Mouse (Mus musculus): Measurements from ENCODE around the gene Rexo2. TPM values are rescaled to one million over a fixed set of nuclear protein-coding genes. Genes with fewer than 3 reads are reported as not detected.
A peak's percentile ranks its signal among the peaks of the same experiment; 100 is the strongest.

The Rexo2 gene
- polyA plus RNA-seq, 1 experiment: 177 TPM

DNA sequence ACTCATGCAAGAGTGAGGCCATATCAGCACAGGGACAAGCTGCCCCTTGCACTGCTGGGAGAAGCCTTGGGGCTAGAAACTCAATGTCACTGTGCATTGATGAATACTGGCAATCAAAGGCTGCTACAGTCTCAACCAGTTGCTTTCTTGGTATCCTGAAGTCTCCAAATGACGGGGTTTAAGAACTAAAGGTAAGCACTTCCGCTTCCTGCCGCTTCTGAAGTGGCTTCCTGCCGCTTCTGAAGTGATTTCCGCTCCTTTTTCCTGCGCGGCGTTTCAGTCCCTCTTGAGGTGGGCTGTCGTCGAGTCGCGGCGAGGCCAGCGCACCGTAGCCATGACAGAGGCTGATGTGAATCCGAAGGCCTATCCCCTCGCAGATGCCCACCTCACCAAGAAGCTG, 30.4 kb downstream of the Rexo2 start:
- H3K4me1 ChIP-seq (ENCODE audit: control insufficient read depth, insufficient read depth, insufficient read length, low read length): no peaks in the 10 kb centered on the region
- no peak overlapping the region for H3K27ac ChIP-seq (replicated peaks; ENCODE audit: low read depth, low read length)
- no peak overlapping the region for H3K4me3 ChIP-seq (ENCODE audit: insufficient read depth, low read depth, low read length)

DNA sequence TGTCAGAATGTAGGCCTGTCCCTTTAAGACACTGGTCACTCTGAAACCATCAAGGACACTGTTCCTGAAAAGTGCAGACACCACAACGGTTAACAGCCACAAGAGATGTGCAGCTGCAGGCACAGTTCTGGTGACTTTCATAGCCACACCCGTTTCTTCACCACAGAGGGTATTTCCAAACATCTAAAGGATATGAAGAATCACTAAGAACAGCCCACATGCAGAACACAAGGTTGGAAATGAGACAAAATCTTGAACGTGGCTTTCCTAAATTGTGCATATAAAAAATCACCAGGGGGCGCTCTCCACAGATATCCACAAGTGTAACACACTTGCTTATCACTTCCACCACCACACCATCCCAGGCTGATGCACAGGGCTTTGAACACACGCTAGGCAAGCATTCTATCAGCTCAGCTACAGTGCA, 32.6 kb downstream of the Rexo2 start:
- no peak overlapping the region for H3K27ac ChIP-seq (replicated peaks; ENCODE audit: low read depth, low read length)
- no peaks in the 10 kb centered on the region for H3K4me1 ChIP-seq (ENCODE audit: control insufficient read depth, insufficient read depth, insufficient read length, low read length)
- H3K4me3 ChIP-seq (ENCODE audit: insufficient read depth, low read depth, low read length): no peak overlapping the region

DNA sequence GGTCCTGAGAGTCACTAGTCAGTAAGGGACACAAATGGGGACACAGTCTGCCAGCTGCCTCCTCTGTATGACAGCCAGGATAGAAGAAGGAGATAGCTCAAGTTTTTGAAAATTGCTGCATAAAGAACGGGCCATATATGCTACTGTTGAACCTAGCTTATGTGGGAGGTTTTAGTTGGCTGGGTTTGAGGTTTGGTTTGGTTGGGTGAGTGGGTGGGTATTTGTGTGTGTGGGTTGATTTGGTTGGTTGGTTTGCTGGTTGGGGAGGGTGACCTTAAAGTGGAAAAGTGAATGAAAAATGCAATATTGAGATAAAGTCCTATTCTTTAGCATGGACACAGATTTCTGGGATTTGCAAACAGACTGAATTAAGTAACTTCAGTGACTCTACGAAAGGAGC, 35.6 kb downstream of the Rexo2 start:
- H3K4me1 ChIP-seq (ENCODE audit: control insufficient read depth, insufficient read depth, insufficient read length, low read length): no peaks in the 10 kb centered on the region
- no peak overlapping the region for H3K4me3 ChIP-seq (ENCODE audit: insufficient read depth, low read depth, low read length)
- no peak overlapping the region for H3K27ac ChIP-seq (replicated peaks; ENCODE audit: low read depth, low read length)

DNA sequence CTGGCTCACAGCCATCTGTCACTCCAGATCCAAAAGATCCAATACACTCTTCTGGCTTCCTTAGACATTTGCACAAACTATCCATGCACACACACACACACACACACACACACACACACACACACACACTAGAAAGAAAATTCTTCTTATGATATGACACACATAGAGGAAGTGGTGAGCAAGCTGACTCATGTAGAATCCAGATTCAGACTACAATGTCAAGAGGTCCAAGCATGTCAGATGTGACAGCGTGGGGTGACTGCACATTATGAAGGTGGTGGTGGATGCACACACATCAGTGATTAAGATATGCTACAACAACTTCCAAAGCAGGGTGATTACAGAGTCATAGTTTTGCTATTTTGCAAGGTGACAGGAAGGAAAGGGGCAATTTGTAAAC, 36.5 kb downstream of the Rexo2 start:
- H3K27ac ChIP-seq (replicated peaks; ENCODE audit: low read depth, low read length): no peak overlapping the region
- no peaks in the 10 kb centered on the region for H3K4me1 ChIP-seq (ENCODE audit: control insufficient read depth, insufficient read depth, insufficient read length, low read length)
- no peak overlapping the region for H3K4me3 ChIP-seq (ENCODE audit: insufficient read depth, low read depth, low read length)

DNA sequence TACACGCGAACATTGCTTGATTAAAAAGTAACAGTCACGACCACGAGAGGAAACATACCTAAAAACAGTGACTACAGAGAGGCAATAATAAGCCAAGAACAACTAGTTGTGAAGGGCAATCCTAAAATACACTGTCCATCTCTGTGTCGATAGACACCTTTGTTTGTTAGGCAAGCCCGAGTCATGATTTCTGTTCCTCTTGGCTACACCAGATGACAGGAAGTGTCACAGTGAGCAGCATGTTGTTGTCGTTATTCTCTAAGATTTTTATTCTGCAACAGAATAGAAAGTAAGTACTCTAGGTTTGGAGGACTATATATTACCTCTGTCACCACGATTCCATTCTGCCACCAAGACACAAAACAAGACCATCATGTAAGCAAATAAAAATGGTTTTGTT, 48.0 kb downstream of the Rexo2 start:
- no peaks in the 10 kb centered on the region for H3K4me1 ChIP-seq (ENCODE audit: control insufficient read depth, insufficient read depth, insufficient read length, low read length)
- H3K27ac ChIP-seq (replicated peaks; ENCODE audit: low read depth, low read length): no peak overlapping the region
- no peak overlapping the region for H3K4me3 ChIP-seq (ENCODE audit: insufficient read depth, low read depth, low read length)

DNA sequence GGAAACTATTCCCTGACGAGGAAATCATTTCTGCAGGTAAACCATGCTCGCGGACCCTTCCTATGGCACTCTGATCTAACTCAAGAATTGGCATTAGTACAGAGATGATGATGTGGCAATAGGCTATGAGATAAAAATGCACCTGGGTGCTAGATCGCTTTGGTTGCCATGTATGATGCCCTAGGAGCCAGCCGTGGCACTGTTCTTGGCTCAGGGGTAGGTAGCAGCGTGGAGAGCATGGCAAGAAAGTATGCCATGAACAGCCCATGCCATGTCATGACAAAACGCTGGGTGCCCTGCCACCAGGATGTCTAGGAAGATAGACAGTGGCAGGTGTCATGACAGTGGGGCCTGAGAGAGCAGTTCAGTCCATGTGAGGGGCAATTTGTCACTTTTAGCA, 53.2 kb downstream of the Rexo2 start:
- Histone ChIP-seq H3K4me3 (ENCODE audit: insufficient read depth, low read depth, low read length) (no peak overlapping the region), H3K4me1 (ENCODE audit: control insufficient read depth, insufficient read depth, insufficient read length, low read length) (no peaks in the 10 kb centered on the region), H3K27ac (replicated peaks; ENCODE audit: low read depth, low read length) (no peak overlapping the region)

DNA sequence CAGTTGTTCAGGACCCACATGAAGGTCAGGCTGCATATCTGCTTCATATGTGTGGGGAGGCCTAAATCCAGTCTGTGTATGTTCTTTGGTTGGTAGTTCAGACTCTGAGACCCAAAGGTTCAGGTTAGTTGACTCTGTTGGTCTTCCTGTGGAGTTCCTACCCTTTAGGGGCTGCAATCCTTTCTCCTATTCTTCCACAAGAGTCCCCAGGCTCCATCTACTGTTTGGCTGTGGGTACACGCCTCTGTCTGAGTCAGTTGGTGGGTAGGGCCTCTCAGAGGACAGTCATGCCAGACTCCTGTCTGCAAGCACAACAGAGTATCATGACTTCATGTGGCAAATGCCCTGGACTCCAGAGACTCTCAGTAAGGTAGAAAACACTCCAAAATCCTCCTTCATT, 57.2 kb downstream of the Rexo2 start:
- no peaks in the 10 kb centered on the region for H3K4me1 ChIP-seq (ENCODE audit: control insufficient read depth, insufficient read depth, insufficient read length, low read length)
- H3K4me3 ChIP-seq (ENCODE audit: insufficient read depth, low read depth, low read length): no peak overlapping the region
- H3K27ac ChIP-seq (replicated peaks; ENCODE audit: low read depth, low read length): no peak overlapping the region

DNA sequence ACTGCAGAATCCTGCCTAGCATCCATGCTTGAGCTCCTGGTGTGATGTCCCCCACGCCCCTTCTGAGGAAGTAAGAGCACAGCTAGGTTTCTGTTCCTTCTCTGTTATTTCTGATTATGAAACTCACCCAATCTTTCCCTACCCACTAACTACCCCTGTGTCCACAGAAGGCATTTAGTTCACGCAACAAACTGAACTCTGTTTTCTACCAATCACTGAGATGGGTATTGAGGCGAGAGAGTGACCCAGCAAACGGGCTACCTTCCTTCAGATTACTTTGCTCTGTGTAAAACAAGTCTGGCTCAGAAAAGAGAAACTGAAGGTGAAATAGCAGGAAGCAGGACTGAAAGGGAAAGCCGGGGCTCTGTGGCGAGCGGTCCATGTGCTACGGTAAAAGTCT, 58.0 kb downstream of the Rexo2 start:
- H3K27ac ChIP-seq (replicated peaks; ENCODE audit: low read depth, low read length): peak overlapping the region; percentile 81
- H3K4me1 ChIP-seq (ENCODE audit: control insufficient read depth, insufficient read depth, insufficient read length, low read length): no peaks in the 10 kb centered on the region
- H3K4me3 ChIP-seq (ENCODE audit: insufficient read depth, low read depth, low read length): peak overlapping the region; percentile 37

DNA sequence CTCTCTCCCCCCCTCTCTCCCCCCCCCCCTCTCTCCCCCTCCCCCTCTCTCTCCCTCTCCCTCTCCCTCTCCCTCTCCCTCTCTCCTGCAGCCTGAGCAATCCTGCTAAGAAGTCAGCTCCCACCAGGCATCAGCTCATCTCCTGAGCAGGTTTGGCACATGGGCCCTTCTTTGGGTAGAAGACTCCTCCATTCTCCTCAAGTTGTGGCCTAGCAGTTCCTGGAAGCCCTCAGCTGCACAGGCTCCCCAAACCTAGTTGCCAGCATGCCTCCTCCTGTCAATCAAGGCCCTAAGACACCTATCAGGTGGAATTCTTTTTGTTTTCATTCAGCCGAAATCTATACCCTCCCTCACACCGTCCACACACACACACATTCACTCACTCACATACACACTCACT, 58.9 kb downstream of the Rexo2 start:
- H3K4me3 ChIP-seq (ENCODE audit: insufficient read depth, low read depth, low read length): no peak overlapping the region
- H3K27ac ChIP-seq (replicated peaks; ENCODE audit: low read depth, low read length): no peak overlapping the region
- H3K4me1 ChIP-seq (ENCODE audit: control insufficient read depth, insufficient read depth, insufficient read length, low read length): no peaks in the 10 kb centered on the region

DNA sequence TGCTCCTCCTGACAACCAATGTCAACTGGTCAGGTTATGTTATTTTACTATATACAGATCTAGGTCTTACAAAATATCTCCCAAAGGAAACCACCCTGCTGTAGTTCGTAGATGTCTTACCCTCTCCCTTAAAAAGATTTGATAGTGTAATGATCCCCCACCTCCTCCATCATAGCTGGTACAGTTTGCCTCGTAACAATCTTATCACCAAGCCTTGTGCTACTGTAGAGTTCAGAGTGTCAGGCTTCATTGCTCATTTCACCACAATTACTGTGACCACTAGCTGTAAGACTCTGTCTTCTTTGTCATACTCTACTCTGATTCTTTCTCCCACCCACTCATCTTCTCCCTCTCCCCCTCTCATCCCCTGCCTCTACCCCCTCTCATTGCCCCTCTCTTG, 59.4 kb downstream of the Rexo2 start:
- H3K27ac ChIP-seq (replicated peaks; ENCODE audit: low read depth, low read length): no peak overlapping the region
- no peak overlapping the region for H3K4me3 ChIP-seq (ENCODE audit: insufficient read depth, low read depth, low read length)

DNA sequence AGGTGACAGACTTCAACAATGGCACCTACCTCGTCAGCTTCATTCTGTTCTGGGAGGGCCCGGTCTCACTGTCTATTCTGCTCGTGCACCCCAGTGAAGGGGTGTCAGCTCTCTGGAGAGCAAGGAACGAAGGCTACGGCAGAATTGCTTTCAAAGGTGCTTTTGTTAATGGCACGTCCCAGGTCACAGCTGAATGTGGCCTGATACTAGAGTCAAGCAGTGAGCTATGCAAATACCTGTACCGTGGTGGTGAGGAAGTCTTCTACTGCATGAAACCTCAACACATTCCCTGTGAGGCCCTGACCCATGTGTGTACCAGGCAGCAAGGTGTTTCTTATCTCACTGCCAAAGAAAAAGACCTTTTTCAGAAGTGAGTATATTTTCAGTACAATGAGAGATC, 60.0 kb downstream of the Rexo2 start:
- H3K27ac ChIP-seq (replicated peaks; ENCODE audit: low read depth, low read length): no peak overlapping the region
- H3K4me1 ChIP-seq (ENCODE audit: control insufficient read depth, insufficient read depth, insufficient read length, low read length): no peaks in the 10 kb centered on the region
- no peak overlapping the region for H3K4me3 ChIP-seq (ENCODE audit: insufficient read depth, low read depth, low read length)

More for the DNA sequence above, 59.4 kb downstream of the Rexo2 start:
- no peaks in the 10 kb centered on the region for H3K4me1 ChIP-seq (ENCODE audit: control insufficient read depth, insufficient read depth, insufficient read length, low read length)

DNA sequence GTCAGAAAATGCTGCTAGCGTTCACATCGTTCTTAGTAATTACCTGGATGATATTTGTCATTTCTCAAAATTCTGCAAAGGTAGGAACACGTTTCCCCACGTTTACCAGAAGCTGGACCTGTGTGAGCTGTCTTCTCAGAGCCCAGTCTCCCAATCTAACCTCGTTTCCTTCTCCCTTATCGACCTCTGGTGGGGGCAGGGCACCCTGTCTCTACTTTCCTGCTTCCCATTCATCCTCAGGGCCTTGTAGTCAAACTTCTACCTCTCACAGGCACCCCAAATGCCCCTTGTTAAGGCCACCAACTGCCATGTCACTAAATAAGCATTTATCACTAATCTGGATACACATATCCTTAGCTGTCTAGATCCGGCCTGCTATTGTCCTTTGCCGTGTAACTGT, 61.6 kb downstream of the Rexo2 start:
- Histone ChIP-seq H3K27ac (replicated peaks; ENCODE audit: low read depth, low read length) (no peak overlapping the region), H3K4me3 (ENCODE audit: insufficient read depth, low read depth, low read length) (no peak overlapping the region), H3K4me1 (ENCODE audit: control insufficient read depth, insufficient read depth, insufficient read length, low read length) (no peaks in the 10 kb centered on the region)

Other genes with a start within 250 kb of the Rexo2 start
- gene Nxpe2, start 127.2 kb downstream of the Rexo2 start, polyA plus RNA-seq (2012; ENCODE audit: insufficient read depth, insufficient read length, missing spikeins): 0.54 and 2.2 TPM in 2 replicates
- gene Rbm7, start 14.7 kb upstream of the Rexo2 start, polyA plus RNA-seq (2012; ENCODE audit: insufficient read depth, insufficient read length, missing spikeins): 60.8 and 63.6 TPM in 2 replicates
- 56.9 and 86.2 TPM in 2 replicates for gene Gm5617, start 14.8 kb upstream of the Rexo2 start, polyA plus RNA-seq (2012; ENCODE audit: insufficient read depth, insufficient read length, missing spikeins)
- 45.3 and 55.6 TPM in 2 replicates for gene Nnmt, start 124.5 kb upstream of the Rexo2 start, polyA plus RNA-seq (2012; ENCODE audit: insufficient read depth, insufficient read length, missing spikeins)

All from brown adipose tissue, adult 24 weeks (tissue).